Mouse (Mus musculus) cerebellum, adult 2 months (tissue): ENCODE data around the gene Cyp2t4. TPM values are rescaled to one million over a fixed set of nuclear protein-coding genes. Genes with fewer than 3 reads are reported as not detected.
A peak's percentile ranks its signal among the peaks of the same experiment; 100 is the strongest.

Source experiments
- DNase-seq, 2 experiments: peaks; one replicate each; pipeline ENCODE4 v3.0.0; 2021
- H3K27ac ChIP-seq: fragments of 200-500 bp; 2 replicates; pipeline ENCODE4 v1.5.1; 2012; ENCODE audit warnings: low read length, control low read depth, inconsistent platforms; ENCODE audit not compliant: insufficient read depth
- H3K27me3 ChIP-seq: fragments of 200-500 bp; 2 replicates; pipeline ENCODE4 v1.6.1; 2012; ENCODE audit warnings: inconsistent platforms, mild to moderate bottlenecking, low read length, moderate library complexity; ENCODE audit not compliant: control insufficient read depth, insufficient read depth
- H3K4me1 ChIP-seq: fragments of 200-500 bp; 2 replicates; pipeline ENCODE4 v1.6.1; 2011; ENCODE audit warnings: low read length; ENCODE audit not compliant: control insufficient read depth, insufficient read depth
- H3K4me3 ChIP-seq: fragments of 200-500 bp; replicated peaks from 2 replicates; pipeline ENCODE3; 2011; ENCODE audit warnings: mild to moderate bottlenecking, low read depth, low read length, control low read depth; ENCODE audit not compliant: insufficient read depth
- CTCF ChIP-seq: fragments of 200-500 bp; IDR thresholded peaks from 2 replicates; pipeline ENCODE4 v1.5.1; 2011; ENCODE audit warnings: low read depth, mild to moderate bottlenecking, control low read depth, low read length, moderate library complexity, borderline replicate concordance; ENCODE audit not compliant: insufficient read depth
- POLR2A ChIP-seq: fragments of 200-500 bp; IDR thresholded peaks from 2 replicates; pipeline ENCODE4 v1.6.1; 2011; ENCODE audit warnings: low read length, control low read depth, borderline replicate concordance; ENCODE audit not compliant: insufficient read depth
- whole genome bisulfite sequencing: fragments of 180-500 bp; shearing (Covaris S2); methylation state at CpG from one replicate; pipeline ENCODE4 v1.1.7; 2018; 5-methylcytosine and 5-hydroxymethylcytosine counted together
- polyA plus RNA-seq: library from polyadenylated mRNA; depleted of rRNA; stranded (reverse); fragments of >200 nt; gene quantifications from 2 replicates; pipeline ENCODE4 v1.2.3, GENCODE M21; 2012

Cyp2t4 gene
- polyA plus RNA-seq, 1 experiment, result not detected

DNA sequence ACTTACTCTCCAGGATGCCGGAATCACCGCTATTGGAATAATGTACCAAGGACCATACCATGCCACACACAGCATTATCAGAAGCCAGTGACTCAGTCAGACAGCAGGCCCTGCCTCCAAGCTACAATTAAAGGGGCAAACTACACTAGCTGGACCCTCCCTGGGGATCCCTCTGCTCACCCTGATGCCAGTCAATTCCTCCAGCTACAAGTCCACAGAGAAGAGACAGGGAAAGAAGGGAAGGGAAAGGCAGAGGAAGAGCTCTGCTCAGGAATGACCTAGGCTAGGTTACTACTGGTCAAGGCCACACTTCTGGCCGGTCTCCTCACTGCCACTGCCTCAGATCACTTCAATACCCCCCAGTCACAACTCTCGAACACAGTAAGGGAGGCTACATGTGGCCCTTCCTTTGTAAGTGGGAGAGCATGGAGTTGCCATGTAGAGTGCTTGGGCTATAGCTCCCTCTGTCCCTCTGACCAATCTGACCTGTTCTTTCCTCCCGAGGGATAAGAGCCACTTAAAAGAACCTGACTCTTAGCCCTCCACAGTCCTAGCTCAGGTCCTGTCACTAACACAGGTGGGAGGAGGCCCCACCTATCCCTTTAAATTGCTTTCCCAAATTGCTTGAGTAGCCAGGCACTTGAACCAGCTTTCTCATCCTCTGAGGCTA, 9.4 kb downstream of the Cyp2t4 start:
- TF ChIP-seq POLR2A, result no peak
- no peak for TF ChIP-seq CTCF
- peaks cover 52% of the 10 kb centered on the region for H3K4me1 ChIP-seq
- peak overlapping the region; percentile 48 for H3K4me3 ChIP-seq
- DNase-seq, result no peak
- no peaks in the 10 kb centered on the region for H3K27me3 ChIP-seq
- no peak overlapping the region for H3K27ac ChIP-seq
- 61% methylated on average over 5 of the region's 5 CpGs for WGBS

DNA sequence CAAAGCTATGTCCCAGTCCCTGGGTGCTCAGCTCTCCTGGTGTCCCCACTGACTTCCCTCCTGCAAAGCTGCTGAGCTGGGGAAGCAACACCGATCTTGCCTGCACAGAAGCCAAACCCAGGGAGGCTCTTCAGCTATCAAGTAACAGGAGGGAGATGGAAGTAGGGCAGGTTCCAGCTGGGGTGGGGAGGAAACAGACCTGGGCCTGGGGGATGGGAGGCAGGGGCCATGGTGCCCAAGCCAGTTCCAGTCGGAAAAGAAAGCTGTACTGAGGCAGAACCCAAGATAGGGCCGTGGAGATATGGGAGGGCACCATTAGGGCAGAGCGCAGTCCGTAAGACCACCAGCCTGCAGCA, 9.9 kb downstream of the Cyp2t4 start:
- no peak for TF ChIP-seq CTCF
- TF ChIP-seq POLR2A, result no peak
- WGBS, result 37% methylated on average over 5 of the region's 5 CpGs
- Histone ChIP-seq H3K27ac (no peak overlapping the region), H3K4me1 (peaks cover 52% of the 10 kb centered on the region), H3K4me3 (peak overlapping the region; percentile 48), H3K27me3 (no peaks in the 10 kb centered on the region)
- no peak for DNase-seq

DNA sequence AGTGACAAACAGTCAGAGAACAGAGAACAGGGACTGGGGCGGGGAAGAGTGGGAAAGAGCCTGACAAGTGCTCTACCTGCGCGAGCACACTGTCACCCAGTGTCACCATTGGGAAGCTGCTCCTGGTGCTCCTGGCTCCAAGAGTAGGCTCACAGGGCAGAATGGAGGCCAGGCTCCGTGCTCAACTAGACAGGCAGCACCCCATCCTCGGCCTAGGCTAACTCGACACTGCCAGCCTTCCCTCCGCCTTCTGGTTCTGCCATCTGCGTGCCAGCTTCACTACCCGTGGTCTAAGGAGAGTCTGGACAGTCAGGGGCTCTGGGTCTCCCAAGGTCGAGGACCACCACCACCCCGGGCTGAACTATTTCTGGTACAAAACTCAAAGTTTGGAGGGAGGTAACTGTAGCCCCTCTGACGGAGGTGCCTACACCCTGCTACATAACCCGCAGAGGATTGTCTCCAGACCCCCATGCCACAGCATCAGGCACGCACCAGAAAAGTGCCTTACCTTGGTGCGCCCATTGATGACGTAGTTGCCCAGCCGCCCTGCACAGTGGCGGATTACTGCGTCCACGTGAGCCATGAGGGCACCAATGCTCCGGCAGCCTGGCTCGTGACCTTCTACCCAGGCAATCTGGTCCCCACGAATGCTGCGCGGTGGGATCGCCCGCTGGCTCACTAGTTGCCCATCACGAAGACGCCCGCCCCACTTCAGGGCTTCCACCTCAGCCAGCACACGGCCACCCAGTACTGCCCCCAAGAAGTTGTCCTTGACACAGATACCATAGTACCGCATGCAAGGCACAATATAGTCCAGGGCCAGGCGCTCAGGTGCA, 10.8 kb downstream of the Cyp2t4 start:
- WGBS, result 40% methylated on average over 33 of the region's 33 CpGs
- no peaks in the 10 kb centered on the region for H3K27me3 ChIP-seq
- DNase-seq, result peak; percentile 62 to 70
- TF ChIP-seq CTCF (no peak), POLR2A (no peak)
- peak overlapping the region; percentile 95 for H3K4me3 ChIP-seq
- no peak overlapping the region for H3K27ac ChIP-seq
- H3K4me1 ChIP-seq, result peaks cover 52% of the 10 kb centered on the region

DNA sequence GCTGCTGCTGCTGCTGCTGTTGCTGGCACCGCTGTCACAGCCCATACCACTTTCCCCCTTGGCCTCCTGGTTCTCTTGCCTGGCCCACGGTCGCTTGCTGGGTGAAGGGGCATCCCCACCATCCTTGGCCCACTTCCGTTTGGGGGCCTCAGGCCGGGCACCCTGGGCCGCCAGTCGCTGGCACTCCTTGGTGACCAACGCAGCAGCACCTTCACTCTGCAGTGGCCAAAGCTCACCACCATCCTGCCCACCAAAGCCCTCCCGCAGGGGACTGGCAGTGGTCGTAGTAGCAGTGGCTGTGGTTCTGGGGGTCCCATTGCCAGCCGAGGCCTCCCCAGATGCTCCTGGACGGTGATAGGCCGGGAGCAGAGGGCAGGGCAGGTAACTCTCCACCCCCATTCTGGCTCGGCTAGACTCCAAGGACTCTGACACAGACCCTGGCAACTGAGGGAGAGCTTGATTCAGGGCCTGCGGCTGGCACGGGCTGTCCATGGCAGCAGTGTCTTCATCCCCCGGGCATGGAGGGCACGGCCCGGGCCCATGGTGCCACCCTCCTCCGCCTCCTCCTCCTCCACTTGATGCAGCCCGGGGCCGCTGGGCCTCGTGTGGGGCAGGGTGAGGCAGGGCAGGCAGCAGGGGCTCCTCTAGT, 11.6 kb downstream of the Cyp2t4 start:
- peak; percentile 73 to 76 for DNase-seq
- peaks cover 50% of the 10 kb centered on the region for H3K4me1 ChIP-seq
- H3K27me3 ChIP-seq, result no peaks in the 10 kb centered on the region
- TF ChIP-seq POLR2A (no peak), CTCF (no peak)
- WGBS, result 12% methylated on average over 23 of the region's 23 CpGs
- H3K27ac ChIP-seq, result peak overlapping the region; percentile 97
- H3K4me3 ChIP-seq, result peak overlapping the region; percentile 95

DNA sequence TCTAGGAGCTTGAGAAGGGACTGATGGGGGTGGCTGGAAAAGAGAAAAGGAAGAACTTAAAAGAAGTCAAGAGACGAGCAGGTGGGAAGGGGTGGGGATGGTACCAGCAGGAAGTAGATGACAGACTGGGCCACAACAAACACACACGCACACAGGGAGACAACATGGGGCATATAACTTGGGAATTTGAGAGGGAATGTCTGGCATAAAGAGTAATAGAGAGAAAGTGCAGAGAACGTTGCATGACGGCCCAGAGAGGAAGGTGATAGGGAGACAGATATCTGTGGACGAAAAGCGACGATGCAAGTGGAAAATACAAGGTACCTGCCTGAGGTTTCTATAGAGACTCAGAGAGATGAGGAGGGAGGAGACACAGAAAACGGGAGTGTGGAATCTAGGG, 12.2 kb downstream of the Cyp2t4 start:
- TF ChIP-seq CTCF (no peak), POLR2A (no peak)
- WGBS, result under 1% methylated on average over 8 of the region's 8 CpGs
- Histone ChIP-seq H3K27ac (peak overlapping the region; percentile 97), H3K4me1 (peaks cover 45% of the 10 kb centered on the region), H3K27me3 (no peaks in the 10 kb centered on the region), H3K4me3 (peak overlapping the region; percentile 95)
- no peak for DNase-seq

DNA sequence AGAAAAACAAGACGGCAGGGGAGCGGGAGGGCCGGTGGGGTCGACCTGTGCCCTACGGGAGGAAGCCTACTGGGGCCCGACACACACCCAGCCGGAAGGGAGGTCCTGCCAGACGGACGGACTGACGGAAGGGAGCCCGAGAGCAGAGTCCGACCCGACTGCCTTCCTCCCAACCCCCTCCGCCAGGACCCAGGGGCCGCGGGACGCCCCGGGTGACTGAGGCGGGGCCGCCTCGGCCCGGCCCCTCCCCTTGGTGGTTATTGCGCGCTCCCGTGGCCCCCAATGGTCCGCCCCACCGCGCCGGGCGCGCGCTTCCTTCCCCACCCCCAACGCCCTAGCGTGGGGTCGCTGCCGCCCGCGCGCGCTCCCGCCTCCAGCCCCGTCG, 12.7 kb downstream of the Cyp2t4 start:
- DNase-seq, result peak in 1 of 2 experiments; percentile 80
- H3K27ac ChIP-seq, result peak overlapping the region; percentile 97
- TF ChIP-seq POLR2A, result no peak
- TF ChIP-seq CTCF, result no peak
- no peaks in the 10 kb centered on the region for H3K27me3 ChIP-seq
- 2% methylated on average over 41 of the region's 43 CpGs for WGBS
- H3K4me3 ChIP-seq, result peak overlapping the region; percentile 95
- peaks cover 40% of the 10 kb centered on the region for H3K4me1 ChIP-seq

DNA sequence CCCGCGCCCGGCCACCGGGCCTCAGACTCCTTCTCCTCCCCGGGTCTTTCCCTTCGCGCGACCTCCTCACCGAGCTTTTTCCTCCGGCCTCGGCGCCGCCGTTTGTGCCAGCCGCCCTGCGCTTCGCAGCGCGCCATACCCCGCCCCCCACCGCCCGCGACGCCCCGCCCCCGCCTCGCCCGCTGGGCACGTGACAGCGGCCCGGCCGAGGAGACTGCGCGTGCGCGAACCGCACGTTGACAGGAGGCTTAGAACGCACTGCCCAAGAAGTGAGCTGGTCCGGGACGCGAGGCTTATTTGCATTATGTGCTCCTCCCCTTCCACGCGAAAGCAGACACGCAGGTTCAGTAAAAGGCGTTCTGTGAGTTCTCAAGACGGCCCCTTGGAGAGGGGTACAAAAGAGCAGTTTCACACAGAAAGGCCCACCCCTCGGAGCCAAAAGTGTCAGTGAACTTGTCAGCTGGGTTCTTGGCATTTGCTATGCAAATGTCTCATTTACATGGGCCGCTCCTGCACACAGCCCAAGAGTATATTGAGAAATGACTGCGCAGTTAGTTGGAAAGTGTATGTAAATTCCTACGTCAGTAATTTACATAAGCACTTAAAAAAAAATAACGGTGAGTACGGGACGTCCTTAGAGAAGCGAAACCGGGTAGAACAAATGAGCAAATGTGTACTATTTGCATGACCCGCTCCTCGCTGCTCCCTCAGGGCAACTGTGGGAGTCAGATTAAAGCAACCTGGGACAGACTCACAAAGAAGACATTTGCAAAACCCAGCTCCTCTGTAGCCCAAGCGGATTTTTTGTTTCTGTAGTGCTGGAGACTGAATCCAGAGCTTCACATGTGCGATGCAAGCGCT, 13.3 kb downstream of the Cyp2t4 start, which contains the start of gene Egln2:
Gene Egln2, minus strand, starts transcription at position 189 of the 861 bp plus-strand sequence.
- Histone ChIP-seq H3K4me3 (peak within 1 kb of the TSS; percentile 95), H3K27me3 (no peaks in the 10 kb centered on the region), H3K27ac (peak within 1 kb of the TSS; percentile 97), H3K4me1 (peaks cover 35% of the 10 kb centered on the region)
- DNase-seq, result peak; percentile 95 to 96
- 1% methylated on average over 61 of the region's 61 CpGs for WGBS
- TF ChIP-seq POLR2A (peak; percentile 93), CTCF (no peak)
